Mouse (Mus musculus): ENCODE measurements around the gene Bdkrb1.
A peak's percentile ranks its signal among the peaks of the same experiment; 100 is the strongest.

The Bdkrb1 gene

GRCm38 (mm10) chr12:105598503-105598902 lies 4.4 kb upstream of the Bdkrb1 start:
- DNase-seq (ENCODE audit: low spot score) = no peak

DNA sequence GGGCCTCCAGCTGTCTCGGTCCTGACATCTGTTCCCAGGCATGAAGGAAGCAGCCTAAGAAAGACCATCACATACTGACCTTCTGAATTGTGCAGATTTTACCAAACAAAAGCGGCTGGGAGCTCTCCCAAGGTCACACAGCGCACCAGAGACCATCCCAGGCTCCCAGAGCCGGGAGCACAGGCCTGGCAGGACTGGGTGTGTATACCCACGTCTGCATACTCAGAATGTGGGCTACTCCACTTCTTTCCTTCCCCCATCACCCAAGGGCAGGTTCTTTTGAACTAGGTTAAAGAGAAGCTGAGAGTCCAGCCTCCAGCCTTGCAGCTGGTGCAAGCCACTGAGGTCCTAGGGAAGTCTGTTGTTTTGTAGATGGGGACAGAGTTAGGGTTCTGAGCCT lies 3.8 kb upstream of the Bdkrb1 start:
- DNase-seq (ENCODE audit: low spot score) = no peak

- no peak for DNase-seq (ENCODE audit: low spot score)
Observed at GRCm38 (mm10) chr12:105601586-105601985, 1.3 kb upstream of the Bdkrb1 start.

GRCm38 (mm10) chr12:105603904-105604303 lies 1.0 kb downstream of the Bdkrb1 start:
- DNase-seq (ENCODE audit: low spot score) = no peak

DNA sequence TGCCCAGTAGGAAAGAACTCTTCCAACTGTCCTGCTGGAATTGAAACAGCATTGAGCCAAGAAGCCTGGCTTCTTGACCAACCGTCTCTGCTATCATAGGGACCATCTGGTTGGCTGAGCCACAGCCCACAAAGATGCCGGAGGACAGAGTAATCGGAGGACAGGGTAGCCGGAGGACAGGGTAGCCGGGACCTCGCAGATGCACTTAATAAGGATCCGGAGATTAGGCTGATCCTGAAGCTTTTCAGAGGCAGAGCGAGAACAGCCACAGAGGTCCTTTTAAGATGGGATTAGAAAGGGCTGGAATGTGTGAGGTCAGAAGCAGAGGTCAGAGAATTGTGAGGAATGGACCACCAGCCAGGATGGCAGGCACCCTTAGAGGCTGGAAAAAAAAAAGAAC lies 2.3 kb downstream of the Bdkrb1 start:
- DNase-seq (ENCODE audit: low spot score) = no peak

DNA sequence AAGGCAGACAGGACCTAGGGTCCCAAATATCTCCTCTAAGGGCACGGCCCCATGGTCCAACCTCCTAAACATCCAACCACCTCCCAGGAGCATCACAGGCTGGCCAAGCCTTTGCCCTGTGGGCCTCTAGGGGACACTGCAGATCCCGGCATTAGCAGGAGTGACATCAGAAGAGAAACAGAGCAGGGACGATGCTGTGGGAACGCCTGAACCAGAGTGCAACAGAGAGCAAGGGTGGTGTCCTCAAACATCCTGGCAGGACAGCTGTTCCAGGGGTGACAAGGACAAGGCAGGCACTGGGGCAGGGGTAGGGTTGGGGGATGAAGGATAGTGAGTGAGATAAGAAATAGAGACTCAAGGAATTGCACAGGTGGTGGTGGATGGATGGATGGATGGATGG lies 4.0 kb downstream of the Bdkrb1 start:
- DNase-seq (ENCODE audit: low spot score) = no peak

- no peak for DNase-seq (ENCODE audit: low spot score)
Observed at GRCm38 (mm10) chr12:105611045-105611444, 8.2 kb downstream of the Bdkrb1 start.

DNA sequence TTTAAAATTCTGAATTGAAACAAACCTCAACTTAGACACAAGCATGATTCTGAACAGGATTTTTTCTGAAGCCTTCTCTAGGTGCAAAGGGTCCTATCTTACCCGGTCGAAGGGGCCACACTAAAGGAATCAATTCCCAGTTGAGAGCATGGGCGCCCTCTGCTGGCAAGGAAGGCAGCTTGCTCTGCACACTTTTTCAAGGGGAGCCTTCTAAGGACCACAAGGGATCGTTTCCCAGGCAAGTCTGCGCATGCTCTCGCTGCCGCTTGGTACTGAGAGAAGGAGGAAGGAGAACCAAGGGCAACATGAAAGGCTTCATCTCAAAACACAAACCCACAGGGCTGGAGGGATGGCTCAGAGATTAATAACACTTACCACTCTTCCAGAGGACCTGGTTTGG lies 8.9 kb downstream of the Bdkrb1 start:
- DNase-seq (ENCODE audit: low spot score) = peak; percentile 48

DNA sequence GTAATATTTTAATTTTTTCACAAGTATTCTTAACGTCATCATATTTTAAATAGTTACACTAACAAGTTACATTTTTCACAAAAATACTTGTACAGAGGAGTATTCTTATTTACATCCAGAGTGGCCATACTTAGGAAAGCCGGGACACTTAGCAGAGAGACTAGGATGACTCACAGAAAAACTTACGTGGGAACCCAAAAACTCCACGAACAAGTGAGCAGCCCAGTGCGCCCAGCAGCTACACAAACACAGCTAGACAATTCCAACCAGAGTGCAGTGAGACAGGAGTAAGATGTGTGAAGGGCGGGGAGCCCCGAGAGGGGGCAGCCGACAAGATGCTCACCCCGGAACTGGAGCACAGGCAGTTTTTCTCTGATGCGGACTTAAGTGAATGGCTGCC lies 10.7 kb downstream of the Bdkrb1 start:
- DNase-seq (ENCODE audit: low spot score) = no peak

- DNase-seq (ENCODE audit: low spot score) = no peak
Observed at GRCm38 (mm10) chr12:105622048-105622447, 19.2 kb downstream of the Bdkrb1 start.

DNA sequence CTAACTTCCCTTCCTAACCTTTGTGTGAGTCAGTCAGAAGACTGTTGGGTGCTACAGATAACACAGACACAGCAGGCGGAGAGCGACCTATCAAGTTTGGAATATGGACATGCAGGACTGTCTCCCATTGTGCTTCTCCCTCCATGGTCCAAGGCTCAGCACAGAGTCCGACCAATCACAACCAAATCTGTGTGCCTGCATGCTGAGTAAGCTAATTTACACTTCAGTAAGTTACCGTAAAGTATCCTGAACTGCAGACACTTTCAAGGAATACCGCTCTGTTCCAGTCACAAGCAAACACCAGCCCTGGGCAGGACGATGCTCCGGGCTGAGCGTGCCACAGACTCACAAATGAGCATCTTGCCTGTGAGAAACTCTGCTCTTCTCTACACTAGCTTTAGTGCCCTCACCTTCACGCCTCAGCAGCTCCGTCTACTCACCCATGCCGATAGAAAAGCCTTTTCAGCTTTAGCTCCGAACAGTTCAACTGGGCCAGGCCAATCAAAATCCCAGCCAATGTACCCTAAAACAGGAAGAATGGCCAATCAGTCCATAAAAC lies 20.2 kb downstream of the Bdkrb1 start:
- no peak for DNase-seq (ENCODE audit: low spot score)

- no peak for DNase-seq (ENCODE audit: low spot score)
Observed at GRCm38 (mm10) chr12:105625798-105626197, 22.9 kb downstream of the Bdkrb1 start.

DNA sequence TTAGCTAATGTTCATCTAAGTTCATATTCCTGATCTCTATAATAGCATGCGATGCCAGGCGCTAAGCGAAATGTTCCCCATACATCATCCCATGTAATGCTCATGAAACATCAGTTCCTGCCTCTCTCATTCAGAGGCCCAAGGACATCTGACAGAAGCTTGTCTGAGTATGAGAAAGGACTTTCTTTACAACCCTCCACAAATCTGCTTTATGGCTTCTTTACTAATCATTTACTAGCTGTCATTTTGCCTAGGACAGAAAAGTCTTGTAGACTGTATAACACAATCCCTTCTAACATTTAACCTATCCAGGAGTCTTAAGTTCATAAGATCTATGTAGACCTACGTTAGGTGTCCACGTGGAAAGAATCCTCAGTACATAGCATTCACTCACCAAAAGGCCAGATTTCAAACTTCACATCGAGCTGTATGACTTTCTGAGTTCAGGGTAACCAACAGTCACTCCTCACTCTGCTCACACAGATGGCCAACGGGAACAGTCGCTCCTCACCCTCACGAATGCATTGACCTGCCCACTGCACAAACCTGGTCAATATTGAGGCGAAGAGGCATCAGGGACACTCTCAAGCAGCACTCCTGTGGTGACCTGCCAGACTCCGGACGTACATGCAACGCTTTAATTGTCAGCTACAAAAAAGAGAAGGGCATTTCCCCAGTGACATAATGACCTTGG lies 31.6 kb downstream of the Bdkrb1 start:
- DNase-seq (ENCODE audit: low spot score) = no peak

DNA sequence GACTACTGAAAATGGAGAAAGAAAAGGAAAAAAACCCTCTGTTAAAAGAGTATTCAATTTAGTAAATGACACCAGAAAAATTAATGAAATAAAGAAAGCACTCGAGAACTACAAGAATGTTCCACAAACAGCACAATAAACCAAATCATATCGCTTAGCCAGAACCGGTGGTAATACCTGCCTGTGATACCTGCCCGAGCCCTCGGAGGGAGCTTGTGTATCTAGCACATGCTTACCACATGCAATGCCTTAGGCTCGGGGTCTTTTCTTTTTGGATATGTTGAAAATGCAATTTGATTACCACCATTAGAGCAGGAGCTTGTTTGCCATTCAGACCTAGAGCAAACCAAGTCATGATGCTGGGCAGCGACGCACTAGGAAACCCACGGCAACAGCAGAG lies 33.7 kb downstream of the Bdkrb1 start:
- DNase-seq (ENCODE audit: low spot score) = no peak

DNA sequence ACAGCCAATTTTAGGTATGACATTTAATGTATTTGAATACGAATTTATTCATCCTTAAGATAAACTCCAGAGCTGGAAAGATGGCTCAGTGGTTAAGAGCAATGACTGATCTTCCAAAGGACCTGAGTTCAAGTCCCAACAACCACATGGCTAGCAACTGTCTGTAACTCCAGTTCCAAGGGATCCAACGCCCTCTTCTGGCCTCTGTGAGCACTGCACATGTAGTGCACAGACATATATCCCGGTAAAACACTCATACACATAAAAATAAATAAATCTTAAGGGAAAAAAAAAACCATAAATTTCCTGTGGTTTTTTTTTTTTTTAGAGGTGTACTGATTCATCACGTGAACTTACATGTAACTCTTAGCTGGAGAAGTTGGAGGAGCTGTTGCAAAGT lies 34.7 kb downstream of the Bdkrb1 start:
- DNase-seq (ENCODE audit: low spot score) = no peak

DNA sequence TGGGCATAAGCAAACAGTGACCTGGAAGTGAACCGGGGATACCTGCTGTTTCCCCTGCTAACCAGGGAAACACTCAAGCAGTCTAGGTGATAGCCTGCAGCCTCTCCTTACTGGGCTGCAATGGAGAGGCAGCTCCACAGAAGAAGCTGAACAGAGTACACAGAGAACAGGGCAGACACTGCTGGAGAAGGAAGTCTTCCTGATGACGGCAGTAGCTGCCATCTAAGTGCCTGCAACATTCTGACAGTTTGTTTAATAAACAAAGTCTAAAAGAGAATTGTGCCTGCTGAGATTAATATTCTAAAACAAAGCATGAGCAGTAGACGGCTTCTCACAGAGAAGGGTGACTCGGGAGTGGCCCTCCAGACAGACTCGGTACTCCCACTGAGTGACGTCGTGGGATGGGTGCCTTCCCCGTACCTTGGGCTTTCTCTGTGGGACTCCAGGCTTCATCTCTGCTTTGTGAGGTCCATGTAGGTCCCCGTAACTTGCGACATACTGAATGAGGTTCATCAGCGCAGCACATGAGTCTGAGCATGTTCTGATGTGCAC lies 40.0 kb downstream of the Bdkrb1 start:
- DNase-seq (ENCODE audit: low spot score) = no peak

Measured in MN1 (cell line).